Mouse (Mus musculus): ENCODE measurements at regions not wholly inside any gene's neighbourhood (a gene's known extent, or its start where the extent isn't known, plus 50 kb on each side); places are given as distances from the start of the nearest gene placed in this dataset.

DNA sequence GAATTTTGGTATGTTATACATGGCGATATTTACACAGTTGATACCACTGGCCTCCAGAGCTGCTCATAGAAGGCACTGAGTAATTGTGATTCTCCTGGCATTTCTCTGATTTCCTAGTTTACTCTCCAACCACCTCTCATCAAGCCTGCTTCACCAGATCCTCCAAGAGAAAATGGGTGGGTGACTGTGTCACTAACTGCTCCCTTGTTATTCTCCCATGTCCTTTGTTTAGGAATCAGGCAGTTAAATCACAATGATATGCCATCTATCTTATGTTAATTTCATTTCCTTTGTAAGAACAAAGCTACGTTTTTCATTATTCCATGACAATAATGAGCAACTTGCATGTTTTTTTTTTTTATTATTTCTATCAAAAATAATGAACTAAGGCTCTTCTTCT is 122.3 kb upstream of the Nrp1 start:
- TF ChIP-seq CTCF (IDR thresholded peaks at IDR 0.05; ENCODE audit: borderline replicate concordance, extremely low read depth, insufficient read depth, insufficient read length) = no peak
- no peak for TF ChIP-seq POLR2A (IDR thresholded peaks at IDR 0.05; ENCODE audit: borderline replicate concordance, extremely low read depth, insufficient read depth, insufficient read length, poor library complexity, severe bottlenecking)
- no peak for DNase-seq (ENCODE audit: low read depth)

DNA sequence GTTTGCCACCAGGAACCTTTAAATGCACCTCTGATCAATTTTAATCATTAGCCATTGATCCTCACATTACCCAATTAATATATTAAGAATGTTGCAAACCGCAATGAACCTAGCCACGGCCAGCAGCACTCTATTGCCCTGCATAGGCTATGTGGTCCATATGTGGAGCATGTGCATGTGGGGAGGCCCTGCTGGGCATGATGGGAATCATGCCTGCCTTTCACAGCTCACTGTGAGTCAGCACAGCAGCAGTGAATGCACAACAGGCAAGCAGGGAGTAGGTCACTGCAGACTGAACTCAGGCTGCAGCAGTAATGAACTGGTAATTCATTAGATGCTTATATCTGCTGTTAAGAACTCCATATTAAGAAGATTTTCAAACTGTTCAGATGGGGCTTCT is 119.5 kb upstream of the Nrp1 start:
- no peak for DNase-seq (ENCODE audit: low read depth)
- TF ChIP-seq POLR2A (IDR thresholded peaks at IDR 0.05; ENCODE audit: borderline replicate concordance, extremely low read depth, insufficient read depth, insufficient read length, poor library complexity, severe bottlenecking) (no peak), CTCF (IDR thresholded peaks at IDR 0.05; ENCODE audit: borderline replicate concordance, extremely low read depth, insufficient read depth, insufficient read length) (no peak)

DNA sequence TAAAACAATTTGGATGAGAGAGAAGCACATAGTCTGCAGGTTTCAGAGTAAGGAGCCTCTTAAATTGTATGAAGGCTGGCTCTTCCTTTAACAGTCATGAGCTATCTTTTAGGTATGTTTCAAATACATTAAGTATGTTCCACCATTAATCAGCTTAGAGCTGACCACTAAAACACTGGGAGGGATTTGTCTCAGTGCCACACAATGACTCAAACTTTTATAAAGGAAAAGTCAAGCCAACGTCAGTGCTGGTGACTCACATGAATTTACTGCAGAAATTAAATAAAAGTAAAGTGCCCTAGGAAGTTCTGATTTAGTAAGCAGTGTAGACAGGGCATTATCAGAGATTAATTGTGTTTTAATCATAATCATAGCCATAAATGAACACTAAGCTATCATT is 118.6 kb upstream of the Nrp1 start:
- no peak for DNase-seq (ENCODE audit: low read depth)
- TF ChIP-seq CTCF (IDR thresholded peaks at IDR 0.05; ENCODE audit: borderline replicate concordance, extremely low read depth, insufficient read depth, insufficient read length) (no peak), POLR2A (IDR thresholded peaks at IDR 0.05; ENCODE audit: borderline replicate concordance, extremely low read depth, insufficient read depth, insufficient read length, poor library complexity, severe bottlenecking) (no peak)

DNA sequence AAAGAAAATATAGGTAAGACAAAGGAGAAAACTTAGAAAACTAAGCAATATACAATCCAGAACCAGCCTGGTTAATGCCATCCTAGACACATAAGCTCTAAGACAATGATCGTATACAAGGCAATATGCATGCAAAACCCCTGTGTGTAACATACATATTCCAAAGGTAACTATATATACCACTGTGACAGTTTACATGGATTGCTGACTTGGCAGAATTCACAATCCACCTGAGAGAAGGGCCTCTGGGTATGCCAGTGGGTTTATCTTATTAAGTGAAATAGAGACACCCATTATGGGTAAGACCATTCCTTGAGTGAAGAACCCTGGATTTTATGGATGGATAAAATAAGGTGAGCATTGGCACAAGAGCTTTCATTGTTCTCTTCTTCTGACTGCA is 117.2 kb upstream of the Nrp1 start:
- TF ChIP-seq CTCF (IDR thresholded peaks at IDR 0.05; ENCODE audit: borderline replicate concordance, extremely low read depth, insufficient read depth, insufficient read length) (no peak), POLR2A (IDR thresholded peaks at IDR 0.05; ENCODE audit: borderline replicate concordance, extremely low read depth, insufficient read depth, insufficient read length, poor library complexity, severe bottlenecking) (no peak)
- DNase-seq (ENCODE audit: low read depth) = no peak

DNA sequence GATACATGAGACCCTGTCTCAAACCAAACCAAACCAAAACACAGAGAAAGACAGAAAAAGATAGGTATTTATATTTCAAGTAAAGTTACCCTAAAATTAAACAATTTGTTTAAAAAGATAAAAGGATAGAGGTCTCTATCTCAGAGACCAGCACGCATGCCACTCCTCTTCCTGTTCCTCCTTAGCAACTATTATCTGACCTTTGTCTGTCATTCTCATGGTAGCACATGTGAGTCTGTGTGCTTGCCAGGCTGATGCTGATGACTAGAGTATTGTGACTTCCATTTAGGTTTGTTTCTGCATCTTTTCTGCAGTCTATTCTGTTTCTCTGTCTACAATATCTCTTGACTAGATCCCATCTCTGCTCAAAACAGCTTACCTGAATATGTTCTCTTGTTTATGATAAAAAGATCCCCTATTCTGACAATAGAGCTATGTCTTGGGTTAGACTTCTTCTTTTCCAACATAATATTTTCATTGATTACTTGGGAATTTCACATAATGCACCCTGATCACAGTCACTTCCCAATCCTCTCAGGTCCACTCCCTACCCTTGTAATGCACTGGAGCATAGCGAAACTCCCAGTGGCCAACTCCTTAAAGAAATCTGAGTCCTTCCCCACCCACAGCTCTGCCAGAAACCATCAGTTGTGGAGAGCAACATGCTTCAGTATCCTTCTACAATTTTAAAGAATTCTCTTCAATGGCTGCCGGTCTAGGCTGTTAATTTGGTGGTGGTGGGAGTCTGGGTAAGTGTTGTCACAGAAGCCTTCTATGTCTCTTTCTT is 115.7 kb upstream of the Nrp1 start:
- TF ChIP-seq CTCF (IDR thresholded peaks at IDR 0.05; ENCODE audit: borderline replicate concordance, extremely low read depth, insufficient read depth, insufficient read length) (no peak), POLR2A (IDR thresholded peaks at IDR 0.05; ENCODE audit: borderline replicate concordance, extremely low read depth, insufficient read depth, insufficient read length, poor library complexity, severe bottlenecking) (no peak)
- no peak for DNase-seq (ENCODE audit: low read depth)

DNA sequence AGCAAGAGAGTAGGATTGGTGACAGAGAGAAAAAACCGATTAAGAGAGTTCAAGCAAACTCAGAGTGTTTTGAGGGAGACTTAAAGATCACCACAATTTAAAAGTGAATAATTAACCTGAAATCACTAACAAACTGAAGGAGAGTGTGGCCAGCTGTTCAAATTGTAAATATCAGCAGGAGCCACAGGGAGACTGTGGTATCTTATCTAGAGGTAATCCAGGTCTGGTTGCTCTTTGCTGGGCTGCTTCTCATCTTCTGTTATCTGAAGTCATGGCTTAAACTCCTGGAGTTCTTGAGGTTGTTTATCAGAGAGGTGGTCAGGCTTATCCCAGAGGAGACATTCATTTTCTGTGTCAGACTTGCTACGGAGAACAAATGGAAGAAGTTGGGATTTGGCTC is 106.7 kb upstream of the Nrp1 start:
- DNase-seq (ENCODE audit: low read depth) = no peak
- TF ChIP-seq POLR2A (IDR thresholded peaks at IDR 0.05; ENCODE audit: borderline replicate concordance, extremely low read depth, insufficient read depth, insufficient read length, poor library complexity, severe bottlenecking) (no peak), CTCF (IDR thresholded peaks at IDR 0.05; ENCODE audit: borderline replicate concordance, extremely low read depth, insufficient read depth, insufficient read length) (no peak)

DNA sequence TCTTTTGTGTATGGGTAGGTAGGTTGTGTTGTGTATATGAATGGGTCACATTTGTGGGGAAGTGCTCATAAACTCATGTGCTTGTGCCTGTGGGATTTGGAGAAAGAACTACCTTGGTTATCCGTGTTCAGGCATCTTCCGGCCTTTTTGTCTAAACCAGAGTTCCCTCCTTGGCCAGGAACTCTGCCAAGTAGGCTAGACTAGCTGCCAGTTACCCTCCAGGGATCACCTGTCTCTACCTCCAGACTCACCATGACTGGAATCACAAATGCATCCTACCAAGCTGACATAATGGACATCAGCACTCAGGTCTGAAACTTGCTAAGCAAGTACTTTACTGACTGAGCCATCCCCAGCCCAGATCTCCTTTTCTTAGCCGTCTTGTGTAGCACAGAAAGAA is 97.6 kb upstream of the Nrp1 start:
- no peak for DNase-seq (ENCODE audit: low read depth)
- no peak for TF ChIP-seq CTCF (IDR thresholded peaks at IDR 0.05; ENCODE audit: borderline replicate concordance, extremely low read depth, insufficient read depth, insufficient read length)
- no peak for TF ChIP-seq POLR2A (IDR thresholded peaks at IDR 0.05; ENCODE audit: borderline replicate concordance, extremely low read depth, insufficient read depth, insufficient read length, poor library complexity, severe bottlenecking)

DNA sequence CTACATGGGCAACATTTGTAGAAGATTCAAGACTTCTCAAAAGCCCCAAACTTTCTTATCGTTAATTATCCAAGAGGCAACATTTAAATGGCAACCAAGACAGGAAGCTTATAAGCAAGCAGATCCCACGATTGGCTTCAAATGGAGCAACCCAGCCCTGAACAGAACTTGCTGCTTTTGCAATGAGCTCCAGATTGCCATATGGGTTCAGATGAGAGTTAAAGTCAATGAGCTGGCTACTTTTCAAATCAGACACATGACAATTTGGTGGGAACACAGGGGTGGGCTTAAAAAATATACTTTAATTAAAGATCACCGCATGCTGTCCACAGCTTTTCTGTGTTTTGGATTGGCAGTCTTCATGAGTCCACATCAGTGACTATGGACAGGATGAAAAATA is 97.0 kb upstream of the Nrp1 start:
- no peak for TF ChIP-seq CTCF (IDR thresholded peaks at IDR 0.05; ENCODE audit: borderline replicate concordance, extremely low read depth, insufficient read depth, insufficient read length)
- TF ChIP-seq POLR2A (IDR thresholded peaks at IDR 0.05; ENCODE audit: borderline replicate concordance, extremely low read depth, insufficient read depth, insufficient read length, poor library complexity, severe bottlenecking) = no peak
- peak; percentile 44 for DNase-seq (ENCODE audit: low read depth)

DNA sequence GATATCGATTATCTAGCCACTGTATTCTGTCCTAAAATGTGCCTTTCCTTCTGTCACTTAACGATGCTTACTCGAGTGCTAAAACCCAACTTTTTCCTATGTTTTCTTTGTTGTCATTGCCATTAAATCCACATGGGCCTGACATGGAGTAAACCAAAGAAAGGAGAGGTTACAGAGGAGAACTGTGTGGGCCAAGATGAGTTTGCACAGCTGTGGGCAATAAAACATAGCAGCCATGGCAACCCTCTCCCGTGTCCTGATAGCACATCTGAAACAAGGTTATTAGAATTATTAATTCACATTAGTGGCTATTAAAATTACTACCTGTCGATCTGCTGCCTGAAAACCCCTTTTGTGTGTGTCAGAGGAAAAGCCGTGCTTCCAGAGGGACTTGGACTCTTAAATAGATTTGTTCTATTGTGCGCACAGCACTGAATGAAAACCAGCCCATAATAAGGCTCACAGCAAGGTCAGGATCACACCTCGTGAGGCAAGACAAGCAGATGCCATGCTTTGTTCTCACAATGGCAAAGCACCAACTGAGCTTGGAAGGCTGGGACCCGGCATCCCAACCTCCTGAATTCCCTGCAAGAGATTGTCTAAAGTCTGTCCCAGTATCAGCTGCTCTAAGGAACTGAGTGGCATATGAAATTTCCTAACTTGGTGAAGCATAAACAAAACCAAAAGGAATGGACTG is 95.0 kb upstream of the Nrp1 start:
- peak; percentile 80 for DNase-seq (ENCODE audit: low read depth)
- no peak for TF ChIP-seq POLR2A (IDR thresholded peaks at IDR 0.05; ENCODE audit: borderline replicate concordance, extremely low read depth, insufficient read depth, insufficient read length, poor library complexity, severe bottlenecking)
- no peak for TF ChIP-seq CTCF (IDR thresholded peaks at IDR 0.05; ENCODE audit: borderline replicate concordance, extremely low read depth, insufficient read depth, insufficient read length)

DNA sequence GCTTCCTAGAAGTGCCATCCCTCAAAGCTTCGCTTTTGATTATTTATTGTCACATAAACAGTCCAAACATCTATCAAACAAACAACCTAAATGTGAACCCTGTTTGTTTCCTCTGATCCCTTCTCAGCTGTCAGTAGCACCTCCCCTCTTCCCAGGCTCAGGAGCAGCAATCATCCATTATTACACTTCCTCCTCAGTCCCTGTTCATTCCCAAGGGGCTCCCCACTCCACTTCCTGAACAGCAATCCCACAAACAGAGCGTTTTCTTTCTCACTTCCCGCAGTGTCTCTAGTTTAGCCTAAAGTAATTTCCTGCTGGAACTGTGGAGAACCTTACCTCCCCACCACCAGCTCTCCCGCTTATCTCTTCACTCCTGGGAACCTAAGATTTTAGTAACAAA is 91.1 kb upstream of the Nrp1 start:
- no peak for TF ChIP-seq CTCF (IDR thresholded peaks at IDR 0.05; ENCODE audit: borderline replicate concordance, extremely low read depth, insufficient read depth, insufficient read length)
- no peak for TF ChIP-seq POLR2A (IDR thresholded peaks at IDR 0.05; ENCODE audit: borderline replicate concordance, extremely low read depth, insufficient read depth, insufficient read length, poor library complexity, severe bottlenecking)
- DNase-seq (ENCODE audit: low read depth) = peak; percentile 34

DNA sequence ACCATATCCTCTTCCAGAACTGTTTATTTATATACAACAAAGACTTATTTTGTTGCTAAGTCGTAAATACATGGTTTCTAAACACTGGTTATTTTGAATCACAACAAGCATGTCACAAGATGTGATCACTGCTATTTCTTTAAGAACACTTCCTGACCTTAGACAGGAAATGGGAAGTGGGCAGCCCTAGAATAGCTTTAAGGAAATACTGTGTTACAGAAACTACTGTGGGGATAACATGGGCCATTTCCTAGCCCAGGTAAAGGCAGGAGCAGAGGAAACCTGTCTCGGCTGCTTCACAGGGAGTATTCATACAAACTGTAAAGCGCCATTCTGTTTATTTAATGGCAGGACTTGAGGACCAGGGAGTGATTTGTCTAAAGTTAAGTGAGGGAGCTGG is 90.4 kb upstream of the Nrp1 start:
- TF ChIP-seq POLR2A (IDR thresholded peaks at IDR 0.05; ENCODE audit: borderline replicate concordance, extremely low read depth, insufficient read depth, insufficient read length, poor library complexity, severe bottlenecking) (no peak), CTCF (IDR thresholded peaks at IDR 0.05; ENCODE audit: borderline replicate concordance, extremely low read depth, insufficient read depth, insufficient read length) (no peak)
- no peak for DNase-seq (ENCODE audit: low read depth)

DNA sequence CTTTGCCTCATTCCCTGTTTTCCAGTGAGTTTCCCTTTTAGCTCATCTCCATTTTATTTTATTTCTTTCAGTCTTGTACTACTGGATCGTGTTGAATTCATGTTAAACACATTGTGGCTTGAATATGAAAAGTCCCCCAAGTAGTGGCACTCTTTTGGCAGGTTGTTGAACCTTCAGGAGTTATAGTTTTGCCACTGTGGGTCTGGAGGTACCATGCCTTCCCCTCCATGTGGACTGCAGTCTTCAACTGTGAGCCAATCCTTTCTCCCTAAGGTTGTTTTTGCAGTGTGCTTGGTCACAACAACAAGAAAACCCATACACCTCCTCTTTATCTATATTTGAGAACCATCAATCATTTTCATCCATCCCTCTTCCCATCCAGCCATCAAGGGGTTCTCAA is 88.9 kb upstream of the Nrp1 start:
- DNase-seq (ENCODE audit: low read depth) = no peak

More for the DNA sequence above, 88.9 kb upstream of the Nrp1 start:
- TF ChIP-seq POLR2A (IDR thresholded peaks at IDR 0.05; ENCODE audit: borderline replicate concordance, extremely low read depth, insufficient read depth, insufficient read length, poor library complexity, severe bottlenecking) (no peak), CTCF (IDR thresholded peaks at IDR 0.05; ENCODE audit: borderline replicate concordance, extremely low read depth, insufficient read depth, insufficient read length) (no peak)

Data from brain, embryonic 14.5 days (tissue).